Mouse (Mus musculus) liver, embryonic 14.5 days (tissue): ENCODE data around the gene Wdcp. TPM values are rescaled to one million over a fixed set of nuclear protein-coding genes. Genes with fewer than 3 reads are reported as not detected.
"Not testable (repeated sequence)": the region's sequence is repeated elsewhere in the genome, so short reads cannot be mapped to it uniquely, and the experiment has no call there.

Experiments used
- ATAC-seq: fragments of 200-750 bp; cut with Nextera tagmentation; 2 replicates; pipeline ENCODE4 v1.8.0; 2017; ENCODE audit warnings: moderate number of reproducible peaks, mild to moderate bottlenecking, moderate library complexity; ENCODE audit not compliant: insufficient read depth
- DNase-seq, 3 experiments: peaks; one replicate each; pipeline ENCODE4 v3.0.0-alpha.2; 2012 to 2013; ENCODE audit warnings: low read depth in 3 of 3, low spot score in 3 of 3
- H3K27ac ChIP-seq: fragments of 300-500 bp; sonication (generic); 2 replicates; pipeline ENCODE4 v1.5.1; 2014; ENCODE audit warnings: moderate library complexity, mild to moderate bottlenecking, control low read depth, inconsistent platforms
- H3K27me3 ChIP-seq: fragments of 300-500 bp; sonication (generic); 2 replicates; pipeline ENCODE4 v1.6.1; 2014; ENCODE audit warnings: mild to moderate bottlenecking, low read length, moderate library complexity; ENCODE audit not compliant: control insufficient read depth, insufficient read depth
- H3K36me3 ChIP-seq: fragments of 300-500 bp; sonication (generic); replicated peaks from 2 replicates; pipeline ENCODE4 v1.6.1; 2014; ENCODE audit warnings: low read depth; ENCODE audit not compliant: control insufficient read depth, insufficient read depth
- H3K4me1 ChIP-seq, 2 experiments: fragments of 200-500 bp in 1 of 2; fragments of 300-500 bp in 1 of 2; sonication (generic) in 1 of 2; replicated peaks; 2 replicates each; pipeline ENCODE4 v1.6.1; 2012 to 2014; ENCODE audit warnings: antibody characterized with exemption in 1 of 2, inconsistent platforms in 1 of 2, low read length in 1 of 2; ENCODE audit not compliant: control insufficient read depth in 2 of 2, insufficient read depth in 2 of 2
- H3K4me2 ChIP-seq: fragments of 300-500 bp; sonication (generic); 2 replicates; pipeline ENCODE4 v1.6.1; 2014; ENCODE audit warnings: low read depth, mild to moderate bottlenecking, control low read depth, moderate library complexity
- H3K4me3 ChIP-seq, 2 experiments: fragments of 200-500 bp in 1 of 2; fragments of 300-500 bp in 1 of 2; sonication (generic) in 1 of 2; 2 replicates each; pipeline ENCODE4 v1.5.1; 2012 to 2014; ENCODE audit warnings: low read depth in 2 of 2, low read length in 2 of 2, mild to moderate bottlenecking in 2 of 2, control low read depth in 1 of 2, inconsistent platforms in 1 of 2, moderate library complexity in 1 of 2; ENCODE audit not compliant: insufficient read depth in 1 of 2
- H3K9ac ChIP-seq: fragments of 300-500 bp; sonication (generic); replicated peaks from 2 replicates; pipeline ENCODE4 v1.6.1; 2014; ENCODE audit warnings: mild to moderate bottlenecking, control low read depth, moderate library complexity
- H3K9me3 ChIP-seq: fragments of 300-500 bp; sonication (generic); 2 replicates; pipeline ENCODE4 v1.6.1; 2016; ENCODE audit warnings: low read length, mixed read lengths; ENCODE audit not compliant: control insufficient read depth
- CTCF ChIP-seq: IDR thresholded peaks from 2 replicates; pipeline ENCODE4 v1.5.1; 2016; ENCODE audit warnings: antibody characterized with exemption, low read depth, control low read depth
- EP300 ChIP-seq: IDR thresholded peaks from 2 replicates; pipeline ENCODE4 v1.6.1; 2016; ENCODE audit warnings: antibody characterized with exemption, low read depth
- WGBS: fragments of 180-500 bp; shearing (Covaris S2); extraction: QIAGEN DNeasy Blood & Tissue Kit; methylation state at CpG from one replicate; pipeline ENCODE4 v1.1.7; 2014; ENCODE audit not compliant: insufficient replicate concordance; 5-methylcytosine and 5-hydroxymethylcytosine counted together
- polyA plus RNA-seq, 2 experiments: library from polyadenylated mRNA; depleted of rRNA in 1 of 2; stranded (reverse) in 1 of 2; unstranded in 1 of 2; fragments of >200 nt; fragmentation: Nextera tagmentation in 1 of 2; extraction: Ambion mirVana in 1 of 2; gene quantifications; 2 replicates each; pipeline versions ENCODE4 v1.2.1 to v1.2.3; 2012 to 2014

Wdcp gene
- polyA plus RNA-seq, 2 experiments: 9.1 to 11.6 TPM

GRCm38 (mm10) chr12:4882086-4882485 lies 39.0 kb downstream of the Wdcp start:
- H3K4me3 ChIP-seq: no peak overlapping the region
- 84% methylated on average over 2 of the region's 2 CpGs for WGBS
- no peak overlapping the region for H3K4me2 ChIP-seq
- no peaks in the 10 kb centered on the region for H3K27me3 ChIP-seq
- DNase-seq (no peak), ATAC-seq (no peak)
- H3K4me1 ChIP-seq: no peaks in the 10 kb centered on the region
- H3K9ac ChIP-seq: no peak overlapping the region
- TF ChIP-seq CTCF: no peak
- TF ChIP-seq EP300: no peak
- no peaks in the 10 kb centered on the region for H3K9me3 ChIP-seq
- H3K36me3 ChIP-seq: peaks cover 34% of the 10 kb centered on the region
- H3K27ac ChIP-seq: no peak overlapping the region

- no peaks in the 10 kb centered on the region for H3K9me3 ChIP-seq
- H3K4me3 ChIP-seq: no peak overlapping the region
- no peak overlapping the region for H3K27ac ChIP-seq
- ATAC-seq: no peak
- WGBS: 71% methylated on average over 1 of the region's 1 CpGs
- no peaks in the 10 kb centered on the region for H3K27me3 ChIP-seq
- no peak overlapping the region for H3K9ac ChIP-seq
- no peak for TF ChIP-seq CTCF
- no peak for TF ChIP-seq EP300
- H3K4me2 ChIP-seq: no peak overlapping the region
- peaks cover 29% of the 10 kb centered on the region for H3K36me3 ChIP-seq
- DNase-seq: no peak
- peaks cover 8% of the 10 kb centered on the region in 2 experiments for H3K4me1 ChIP-seq
Measured at GRCm38 (mm10) chr12:4885062-4885461, 42.0 kb downstream of the Wdcp start.

GRCm38 (mm10) chr12:4886581-4886980 lies 43.5 kb downstream of the Wdcp start:
- not testable (repeated sequence) for ATAC-seq, H3K9me3 ChIP-seq, H3K27me3 ChIP-seq, H3K4me2 ChIP-seq, H3K9ac ChIP-seq, H3K27ac ChIP-seq, DNase-seq, H3K4me1 ChIP-seq, H3K4me3 ChIP-seq
- peaks cover 32% of the 10 kb centered on the region for H3K36me3 ChIP-seq
- WGBS: 77% methylated on average over 4 of the region's 4 CpGs

- Histone ChIP-seq H3K4me3 (no peak overlapping the region), H3K27me3 (no peaks in the 10 kb centered on the region), H3K27ac (no peak overlapping the region), H3K4me2 (no peak overlapping the region), H3K9me3 (no peaks in the 10 kb centered on the region), H3K36me3 (peaks cover 27% of the 10 kb centered on the region), H3K4me1 (peaks cover 8 to 9% of the 10 kb centered on the region in 2 experiments), H3K9ac (no peak overlapping the region)
- DNase-seq (no peak), ATAC-seq (peak; percentile 87)
- TF ChIP-seq CTCF (no peak), EP300 (0 out of 2 replicates have a peak, but pooled peaks have one; percentile 42)
Measured at GRCm38 (mm10) chr12:4888739-4889138, 45.6 kb downstream of the Wdcp start.

- no peak for DNase-seq
- peaks cover 26% of the 10 kb centered on the region for H3K36me3 ChIP-seq
- H3K4me3 ChIP-seq: no peak overlapping the region
- no peak for TF ChIP-seq EP300
- no peak for TF ChIP-seq CTCF
- H3K4me2 ChIP-seq: no peak overlapping the region
- H3K9me3 ChIP-seq: no peaks in the 10 kb centered on the region
- no peak overlapping the region for H3K9ac ChIP-seq
- no peak overlapping the region for H3K27ac ChIP-seq
- ATAC-seq: no peak
- peaks cover 8 to 9% of the 10 kb centered on the region in 2 experiments for H3K4me1 ChIP-seq
- no peaks in the 10 kb centered on the region for H3K27me3 ChIP-seq
- 81% methylated on average over 2 of the region's 2 CpGs for WGBS
Measured at GRCm38 (mm10) chr12:4889251-4889650, 46.1 kb downstream of the Wdcp start.

GRCm38 (mm10) chr12:4889891-4890290 lies 46.8 kb downstream of the Wdcp start:
- H3K4me2 ChIP-seq: no peak overlapping the region
- no peaks in the 10 kb centered on the region for H3K9me3 ChIP-seq
- no peak overlapping the region for H3K4me3 ChIP-seq
- ATAC-seq (no peak), DNase-seq (no peak)
- 46% methylated on average over 1 of the region's 1 CpGs for WGBS
- TF ChIP-seq CTCF (no peak), EP300 (0 out of 2 replicates have a peak, but pooled peaks have one; percentile 8)
- no peak overlapping the region for H3K9ac ChIP-seq
- H3K27ac ChIP-seq: no peak overlapping the region
- H3K36me3 ChIP-seq: peaks cover 26% of the 10 kb centered on the region
- H3K4me1 ChIP-seq: peaks cover 8 to 9% of the 10 kb centered on the region in 2 experiments
- no peaks in the 10 kb centered on the region for H3K27me3 ChIP-seq
